Mouse (Mus musculus) lung, adult 2 months (tissue): ENCODE measurements around the gene Fbln2. TPM values are rescaled to one million over a fixed set of nuclear protein-coding genes. Genes with fewer than 3 reads are reported as not detected.

Source experiments
- DNase-seq: peaks from one replicate; pipeline ENCODE4 v3.0.0; 2022
- H3K4me1 ChIP-seq: fragments of 200-500 bp; 2 replicates; pipeline ENCODE4 v1.6.1; 2011; ENCODE audit warnings: low read length; ENCODE audit not compliant: control insufficient read depth, insufficient read depth
- H3K4me3 ChIP-seq: fragments of 200-500 bp; replicated peaks from 2 replicates; pipeline ENCODE3; 2011; ENCODE audit warnings: low read depth, mild to moderate bottlenecking, control low read depth, low read length; ENCODE audit errors: extremely low read depth
- CTCF ChIP-seq: fragments of 200-500 bp; IDR thresholded peaks from 2 replicates; pipeline ENCODE4 v1.5.1; 2011; ENCODE audit warnings: mild to moderate bottlenecking, low read length, control low read depth; ENCODE audit not compliant: insufficient read depth
- POLR2A ChIP-seq: fragments of 200-500 bp; IDR thresholded peaks from 2 replicates; pipeline ENCODE4 v1.6.1; 2011; ENCODE audit warnings: low read depth, mild to moderate bottlenecking, control low read depth, low read length, borderline replicate concordance; ENCODE audit errors: extremely low read depth
- WGBS: fragments of 180-500 bp; shearing (Covaris S2); methylation state at CpG from one replicate; pipeline ENCODE4 v1.1.7; 2018; 5-methylcytosine and 5-hydroxymethylcytosine counted together
- polyA plus RNA-seq: library from polyadenylated mRNA; depleted of rRNA; stranded (reverse); fragments of >200 nt; gene quantifications from 2 replicates; pipeline ENCODE4 v1.2.3, GENCODE M21; 2012

The Fbln2 gene
- polyA plus RNA-seq, 1 experiment: 88.3 TPM

DNA sequence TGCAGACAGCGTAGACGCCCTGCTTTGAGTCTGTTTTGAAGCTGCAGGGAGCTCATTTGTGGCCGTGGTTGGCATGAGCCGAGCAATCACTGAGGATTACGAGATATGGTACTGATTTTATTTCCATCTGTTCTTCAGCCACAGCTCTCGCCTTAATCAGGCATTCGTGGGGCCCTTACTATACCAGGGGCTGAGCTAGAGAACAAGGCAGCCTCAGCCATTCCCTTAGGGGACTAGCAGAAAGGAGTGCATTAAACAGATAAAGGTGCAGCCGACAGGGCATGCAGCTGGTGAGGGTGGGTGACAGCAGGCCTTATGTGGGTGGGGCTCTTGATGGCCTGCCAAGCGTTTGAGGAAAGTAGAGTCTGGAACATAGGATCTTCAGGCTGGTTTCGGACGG lies 23.8 kb downstream of the Fbln2 start:
- WGBS: 70% methylated on average over 11 of the region's 11 CpGs
- DNase-seq: no peak
- no peak for TF ChIP-seq CTCF
- no peak for TF ChIP-seq POLR2A
- Histone ChIP-seq H3K4me3 (no peak overlapping the region), H3K4me1 (peaks cover 6% of the 10 kb centered on the region)

DNA sequence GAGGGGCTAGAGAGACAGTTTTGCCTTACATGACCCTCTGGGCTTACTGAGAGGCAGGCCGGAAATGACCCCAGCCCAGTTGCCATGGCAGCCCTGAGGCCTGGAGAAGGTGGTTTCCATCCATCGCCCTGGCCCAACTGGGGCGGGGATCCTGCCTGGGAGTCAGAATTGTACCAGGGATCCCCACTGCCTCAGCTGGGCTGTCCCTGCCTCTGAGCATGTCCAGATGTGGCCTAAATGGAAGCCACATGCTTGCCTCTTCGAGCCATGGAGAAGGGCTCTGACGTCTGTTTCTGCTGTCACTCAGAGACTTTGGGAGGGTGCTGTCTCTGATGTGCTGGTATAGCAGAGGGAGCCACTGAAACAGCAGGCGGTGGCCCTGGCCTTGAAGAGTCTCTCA lies 24.2 kb downstream of the Fbln2 start:
- no peak for TF ChIP-seq POLR2A
- TF ChIP-seq CTCF: no peak
- WGBS: 63% methylated on average over 6 of the region's 6 CpGs
- H3K4me1 ChIP-seq: peaks cover 6% of the 10 kb centered on the region
- no peak overlapping the region for H3K4me3 ChIP-seq
- DNase-seq: no peak

DNA sequence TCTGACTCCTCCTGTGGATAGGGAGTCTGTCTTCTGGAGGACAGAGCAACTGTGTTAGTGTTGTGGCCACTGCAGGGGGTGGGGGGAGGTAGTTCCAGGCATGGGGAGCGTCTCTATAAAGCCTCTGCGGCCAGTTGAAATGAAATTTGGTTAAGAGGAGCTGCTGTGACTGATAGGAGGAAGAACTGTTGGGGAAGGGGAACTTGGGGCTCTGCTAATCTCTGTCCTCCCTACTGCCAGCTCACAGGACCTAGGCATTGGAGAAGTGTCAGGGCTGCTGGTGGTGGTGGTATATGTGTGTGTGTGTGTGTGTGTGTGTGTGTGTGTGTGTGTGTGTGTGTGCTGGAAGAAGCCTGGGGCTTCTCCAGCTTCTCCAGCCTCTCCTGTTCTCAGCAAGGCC lies 25.0 kb downstream of the Fbln2 start:
- 74% methylated on average over 2 of the region's 2 CpGs for WGBS

GRCm38 (mm10) chr6:91240537-91240936 lies 28.3 kb downstream of the Fbln2 start:
- TF ChIP-seq POLR2A: no peak
- no peak for TF ChIP-seq CTCF
- peaks cover 6% of the 10 kb centered on the region for H3K4me1 ChIP-seq
- no peak for DNase-seq
- H3K4me3 ChIP-seq: no peak overlapping the region
- WGBS: 22% methylated on average over 2 of the region's 2 CpGs

More for the DNA sequence above, 25.0 kb downstream of the Fbln2 start:
- no peak overlapping the region for H3K4me3 ChIP-seq
- H3K4me1 ChIP-seq: peaks cover 6% of the 10 kb centered on the region
- no peak for DNase-seq
- no peak for TF ChIP-seq CTCF
- TF ChIP-seq POLR2A: no peak

DNA sequence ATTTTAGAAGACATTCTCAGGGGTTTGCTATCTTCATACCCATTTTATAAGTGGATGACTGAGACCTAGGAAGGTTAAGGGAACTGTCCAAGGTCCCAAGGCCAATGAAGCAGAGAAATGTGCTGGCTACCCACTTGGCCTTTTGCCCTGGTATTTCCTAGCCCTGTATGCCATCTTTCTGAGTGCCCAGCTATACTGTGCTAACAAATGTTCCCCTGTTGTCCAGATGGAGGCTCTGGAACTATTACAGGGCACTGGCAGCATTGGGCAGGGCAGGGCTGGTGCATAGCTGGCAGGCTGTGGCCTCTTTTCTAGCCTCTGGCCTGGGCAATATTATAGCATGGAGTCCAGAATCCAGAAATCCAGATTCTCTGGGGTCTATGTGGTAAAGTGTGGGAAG lies 28.7 kb downstream of the Fbln2 start:
- DNase-seq: no peak
- H3K4me3 ChIP-seq: no peak overlapping the region
- TF ChIP-seq CTCF (no peak), POLR2A (no peak)
- peaks cover 6% of the 10 kb centered on the region for H3K4me1 ChIP-seq

GRCm38 (mm10) chr6:91243395-91243794 lies 31.1 kb downstream of the Fbln2 start:
- no peak for DNase-seq
- Histone ChIP-seq H3K4me3 (no peak overlapping the region), H3K4me1 (peaks cover 6% of the 10 kb centered on the region)
- TF ChIP-seq POLR2A (no peak), CTCF (no peak)
- WGBS: 86% methylated on average over 6 of the region's 6 CpGs

GRCm38 (mm10) chr6:91244331-91244730 lies 32.1 kb downstream of the Fbln2 start:
- 69% methylated on average over 8 of the region's 8 CpGs for WGBS
- Histone ChIP-seq H3K4me1 (peaks cover 6% of the 10 kb centered on the region), H3K4me3 (no peak overlapping the region)
- TF ChIP-seq CTCF: no peak
- no peak for DNase-seq

GRCm38 (mm10) chr6:91245331-91245730 lies 33.1 kb downstream of the Fbln2 start:
- 58% methylated on average over 6 of the region's 6 CpGs for WGBS
- peaks cover 1% of the 10 kb centered on the region for H3K4me1 ChIP-seq
- no peak overlapping the region for H3K4me3 ChIP-seq
- TF ChIP-seq POLR2A (no peak), CTCF (no peak)
- DNase-seq: no peak

DNA sequence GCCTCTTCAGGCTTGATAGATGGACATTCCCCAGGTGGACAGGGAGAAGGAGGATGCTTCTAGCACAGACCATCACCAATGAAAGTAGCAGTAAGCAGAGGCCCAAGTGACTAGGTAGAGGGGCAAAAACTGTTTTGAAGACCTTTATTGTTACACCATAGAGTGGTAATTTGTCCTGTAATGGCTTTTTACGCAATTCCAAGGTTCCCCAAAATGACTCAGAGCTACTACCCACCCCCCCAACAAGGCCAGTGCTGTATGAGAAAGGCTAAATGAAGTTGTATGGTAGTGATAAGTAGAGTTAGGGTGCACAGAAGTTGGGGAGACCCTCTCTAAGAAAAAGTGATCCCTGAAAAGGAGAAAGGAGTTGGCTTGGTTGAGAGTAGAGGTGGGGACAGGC lies 35.1 kb downstream of the Fbln2 start:
- DNase-seq: no peak
- WGBS: 97% methylated on average over 1 of the region's 1 CpGs
- no peak for TF ChIP-seq CTCF
- Histone ChIP-seq H3K4me1 (no peaks in the 10 kb centered on the region), H3K4me3 (no peak overlapping the region)

DNA sequence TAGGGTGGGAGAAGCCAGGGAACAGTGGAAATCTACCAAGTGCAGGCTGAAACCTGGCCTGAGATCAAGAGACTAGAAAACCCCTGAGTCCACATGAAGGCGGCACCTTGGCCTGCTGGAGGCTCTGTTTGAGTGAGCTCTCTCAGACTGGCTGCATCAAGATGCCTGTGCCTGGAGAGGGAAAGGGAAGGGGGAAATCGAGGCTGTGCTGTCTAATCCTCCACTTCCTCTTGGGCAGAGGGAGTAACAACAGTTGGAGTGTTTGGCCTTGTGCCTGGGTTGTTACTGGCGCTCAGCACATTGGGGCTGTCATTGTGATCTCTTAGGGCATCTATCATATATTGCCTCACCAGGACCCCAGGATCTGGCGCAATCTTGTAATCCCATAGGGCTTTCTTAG lies 36.4 kb downstream of the Fbln2 start:
- no peaks in the 10 kb centered on the region for H3K4me1 ChIP-seq
- TF ChIP-seq CTCF (no peak), POLR2A (no peak)
- no peak for DNase-seq
- WGBS: 52% methylated on average over 4 of the region's 4 CpGs
- no peak overlapping the region for H3K4me3 ChIP-seq

GRCm38 (mm10) chr6:91249797-91250196 lies 37.5 kb downstream of the Fbln2 start:
- TF ChIP-seq CTCF: no peak
- TF ChIP-seq POLR2A: no peak
- no peak for DNase-seq
- H3K4me3 ChIP-seq: no peak overlapping the region
- H3K4me1 ChIP-seq: no peaks in the 10 kb centered on the region
- 91% methylated on average over 1 of the region's 1 CpGs for WGBS
